Mouse (Mus musculus) cerebellum, adult 8-10 months (tissue): ENCODE results near the gene Lbh.
A peak's percentile ranks its signal among the peaks of the same experiment; 100 is the strongest.

Experiments used
- DNase-seq: peaks from one replicate; pipeline ENCODE4 v3.0.0; 2022

The Lbh gene

GRCm38 (mm10) chr17:72914082-72914481 is 4.0 kb upstream of the Lbh start:
- DNase-seq: no peak

- DNase-seq: peak; percentile 62
These were observed 669 bp upstream of the Lbh start for GRCm38 (mm10) chr17:72917241-72918030.

DNA sequence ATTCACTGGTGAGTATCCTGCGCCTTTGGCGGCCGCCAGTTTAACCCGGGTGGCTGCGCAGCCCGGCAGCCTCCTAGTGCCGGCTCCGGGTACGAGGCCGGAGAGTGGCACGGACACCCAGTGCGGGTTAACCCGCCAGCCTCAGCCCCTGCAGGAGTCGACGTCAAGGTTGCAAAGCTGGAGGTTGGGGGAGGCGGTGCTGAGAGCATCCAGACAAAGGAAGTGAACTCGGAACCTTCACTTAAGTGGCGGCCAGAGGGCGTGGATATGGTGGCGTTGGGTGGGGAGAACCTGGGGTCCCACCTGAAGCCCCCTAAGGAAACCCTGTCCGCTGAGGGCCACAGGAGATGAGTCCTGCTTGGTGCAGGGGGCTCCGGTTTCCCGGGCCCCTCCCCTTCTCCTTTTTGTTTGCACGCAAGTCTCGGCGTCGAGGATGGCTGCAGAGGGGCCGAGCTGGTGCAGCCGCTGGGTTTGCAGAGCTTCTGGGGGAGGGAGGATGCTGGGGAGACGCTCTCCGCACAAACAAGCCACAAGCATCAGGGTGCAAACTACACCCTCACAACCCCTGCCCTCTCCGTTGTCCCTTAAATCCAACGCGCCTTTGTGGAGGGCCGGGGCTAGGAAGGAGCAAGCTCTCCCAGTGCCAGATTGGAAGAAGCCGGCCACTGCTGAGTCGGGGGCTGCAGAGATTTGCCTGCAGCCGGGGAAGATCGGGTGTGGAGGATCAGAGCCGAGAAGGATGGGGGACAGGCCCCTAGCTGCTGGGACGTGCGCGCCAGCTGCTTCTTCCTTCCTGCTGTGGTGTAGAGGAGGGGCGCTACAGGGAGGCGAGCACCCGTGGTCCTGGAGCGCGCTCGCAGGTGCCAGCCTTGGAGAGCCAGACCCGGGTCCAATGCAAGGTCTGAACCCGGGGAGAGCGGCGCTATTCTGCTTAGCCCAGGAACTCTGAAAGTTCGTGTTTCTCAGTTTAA is 751 bp downstream of the Lbh start:
- DNase-seq: peak; percentile 47

- DNase-seq: no peak
These were observed 1.5 kb downstream of the Lbh start for GRCm38 (mm10) chr17:72919641-72920040.

DNA sequence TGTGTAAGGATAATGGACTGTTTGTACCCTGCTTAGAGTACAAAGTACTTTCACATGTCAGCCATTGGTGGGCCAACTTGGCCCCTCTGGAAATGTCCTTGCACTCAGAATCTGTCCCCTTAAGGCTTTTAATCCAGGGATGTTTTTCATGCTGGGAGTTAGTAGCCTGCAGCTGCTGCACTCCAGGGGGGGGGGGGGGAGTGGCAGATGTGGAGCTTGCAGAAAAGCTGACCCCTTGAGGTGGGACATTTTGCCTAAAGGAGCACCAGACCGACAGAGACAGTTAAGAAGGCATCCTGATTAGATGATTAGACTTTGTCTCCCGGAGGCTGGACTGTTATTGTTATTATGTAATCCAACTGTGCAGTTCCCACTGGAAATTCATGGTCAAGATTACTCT is 2.3 kb downstream of the Lbh start:
- DNase-seq: no peak

DNA sequence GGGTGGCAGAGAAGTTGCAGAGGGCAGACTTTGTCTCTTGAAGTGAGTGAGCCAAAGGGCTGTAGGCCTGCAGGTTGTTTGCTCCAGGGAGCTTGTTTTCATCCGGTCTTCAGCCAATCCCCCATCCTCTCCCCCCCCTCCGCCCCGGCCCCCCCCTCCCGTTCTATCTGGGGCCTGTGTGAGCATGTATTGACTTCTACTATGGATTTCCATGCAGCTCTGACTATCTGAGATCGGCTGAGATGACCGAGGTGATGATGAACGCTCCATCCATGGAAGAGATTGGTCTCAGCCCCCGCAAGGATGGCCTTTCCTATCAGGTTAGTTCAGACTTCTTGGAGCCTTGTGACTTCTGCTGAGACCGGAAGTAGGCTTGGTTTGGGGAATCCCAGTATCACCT is 2.9 kb downstream of the Lbh start:
- no peak for DNase-seq

DNA sequence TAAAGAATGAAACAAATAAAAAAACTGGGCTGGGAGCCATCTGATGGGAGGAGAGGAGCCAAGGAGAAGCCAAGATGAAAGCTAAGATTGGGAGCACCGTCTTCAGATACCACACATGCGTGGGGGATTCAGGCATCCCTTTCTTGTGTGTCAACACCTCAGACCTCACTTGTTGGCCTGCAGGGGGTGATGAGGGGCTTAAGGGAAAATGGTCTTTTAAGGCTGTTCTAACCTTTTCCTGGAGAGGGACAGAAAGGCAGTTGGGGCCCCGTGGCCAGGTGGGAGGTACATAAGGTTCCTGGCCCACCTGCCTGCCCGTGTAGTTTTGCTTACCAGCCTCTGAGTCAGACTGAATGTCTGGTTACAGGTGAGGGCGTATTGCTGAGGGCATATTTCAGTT is 4.1 kb downstream of the Lbh start:
- DNase-seq: no peak

DNA sequence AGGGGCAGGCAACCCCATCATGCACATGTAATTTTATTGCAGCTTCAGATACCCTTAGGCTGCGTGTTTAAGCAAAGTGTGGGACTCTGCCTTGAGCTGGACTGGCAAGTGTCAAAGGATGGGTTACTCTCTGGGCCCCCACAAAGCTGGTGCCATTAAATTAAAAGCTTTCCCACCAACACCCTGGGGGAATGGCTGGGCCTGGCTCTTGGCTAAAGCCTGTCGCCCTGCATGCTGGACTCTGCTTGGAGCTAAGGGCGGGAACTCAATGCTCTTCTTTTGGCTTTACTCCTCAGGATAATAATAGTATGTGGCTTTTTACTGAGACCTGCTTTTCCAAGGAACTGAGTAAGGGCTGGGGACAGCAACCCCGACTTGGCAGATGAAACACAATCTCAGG is 5.2 kb downstream of the Lbh start:
- DNase-seq: no peak

DNA sequence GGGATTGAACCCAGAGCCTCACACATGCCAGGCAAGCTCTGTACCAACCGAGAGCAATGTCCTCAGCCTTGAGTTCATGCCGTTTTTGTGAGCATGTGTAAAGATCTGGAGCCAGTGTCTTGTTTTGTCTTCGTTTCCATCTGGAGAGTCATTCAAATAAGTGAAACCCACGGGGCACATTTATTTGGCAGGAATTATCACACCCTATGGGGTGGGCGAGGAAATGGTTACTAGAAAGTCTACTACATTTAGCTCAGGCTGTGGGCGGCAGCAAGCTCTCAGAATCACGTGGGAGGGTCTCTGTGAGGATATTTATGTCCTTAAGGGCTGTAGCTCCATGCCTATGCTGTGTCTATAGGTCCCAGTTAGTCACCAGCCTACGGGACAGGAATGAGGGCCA is 6.2 kb downstream of the Lbh start:
- no peak for DNase-seq

DNA sequence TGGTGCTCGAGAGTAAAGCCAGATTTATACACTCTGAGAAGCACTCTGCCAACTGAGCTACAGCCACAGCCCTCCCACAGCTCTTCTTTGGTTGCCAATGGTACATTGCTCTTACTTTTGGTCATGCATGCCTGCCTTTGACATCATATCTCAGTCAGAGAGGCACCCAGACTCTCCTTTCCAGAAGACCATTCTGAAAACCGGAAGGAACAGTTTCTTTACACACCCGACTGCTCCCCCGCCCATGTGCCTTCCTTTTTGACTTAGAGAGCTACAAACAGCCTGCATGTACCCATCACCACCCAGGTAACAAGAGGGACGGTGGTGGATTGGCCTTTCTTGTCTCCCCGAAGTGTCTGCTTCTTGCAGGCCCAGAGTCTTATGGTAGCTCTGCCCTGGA is 7.0 kb downstream of the Lbh start:
- no peak for DNase-seq

- DNase-seq: peak; percentile 17
These were observed 7.9 kb downstream of the Lbh start for GRCm38 (mm10) chr17:72925804-72926617.

DNA sequence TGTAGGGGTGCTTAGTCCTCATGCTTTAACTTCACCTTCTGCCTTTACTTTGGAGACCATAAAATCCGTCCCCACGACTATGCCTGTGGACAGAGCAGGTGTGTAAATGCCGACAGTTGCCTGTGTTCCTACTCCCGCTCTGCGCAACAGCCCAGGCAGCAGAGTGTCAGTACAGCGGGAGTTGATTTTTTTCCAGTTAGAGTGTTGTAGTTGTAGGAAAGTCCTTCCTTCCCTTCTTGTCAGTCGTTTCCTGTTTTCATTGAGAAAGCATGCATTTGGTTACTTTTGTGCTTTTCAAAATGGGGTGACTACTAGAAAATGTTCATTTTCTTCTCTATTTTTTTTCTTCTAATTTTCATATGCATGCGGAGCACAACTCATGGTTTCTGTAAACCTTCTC is 8.9 kb downstream of the Lbh start:
- DNase-seq: no peak

- no peak for DNase-seq
These were observed 15.0 kb downstream of the Lbh start for GRCm38 (mm10) chr17:72933116-72933515.

DNA sequence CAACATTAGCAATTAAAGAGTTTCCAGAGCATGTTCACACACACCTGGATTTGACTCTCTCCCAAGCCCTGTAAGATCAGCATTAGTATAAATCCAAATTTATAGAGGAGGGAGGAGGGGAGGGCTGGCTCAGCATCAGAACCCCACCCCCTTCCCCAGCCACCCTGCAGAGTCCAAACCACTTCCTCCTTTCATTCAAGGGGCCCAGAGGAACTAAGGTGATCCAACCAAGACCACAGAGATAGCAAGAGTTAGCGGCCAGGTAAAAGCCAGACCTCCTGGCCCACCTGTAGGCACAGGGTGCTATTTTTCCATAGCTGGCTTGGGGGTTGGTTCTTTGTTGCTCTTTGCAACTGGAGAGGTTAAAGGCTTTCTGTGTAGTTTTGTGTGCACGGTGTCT is 16.0 kb downstream of the Lbh start:
- DNase-seq: no peak

DNA sequence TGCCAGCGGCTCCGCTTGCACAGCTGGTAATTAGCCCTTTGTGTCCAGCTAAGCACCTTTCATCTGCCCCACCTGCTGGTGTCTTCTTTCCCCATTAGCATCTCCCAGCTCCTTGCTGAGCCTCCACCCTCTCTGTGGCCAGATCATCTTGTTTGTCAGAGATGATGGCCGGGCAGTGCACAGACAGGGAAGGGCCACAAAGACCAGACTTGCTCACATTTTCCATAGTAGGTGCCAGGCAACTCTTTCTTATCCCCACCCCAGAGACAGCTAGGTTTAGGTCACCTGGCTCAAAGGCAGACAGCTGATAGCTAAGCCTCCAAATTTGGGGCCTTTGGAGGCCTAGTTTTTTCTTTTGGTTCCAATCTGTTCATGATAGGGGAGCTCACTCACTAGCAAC is 16.5 kb downstream of the Lbh start:
- DNase-seq: no peak

DNA sequence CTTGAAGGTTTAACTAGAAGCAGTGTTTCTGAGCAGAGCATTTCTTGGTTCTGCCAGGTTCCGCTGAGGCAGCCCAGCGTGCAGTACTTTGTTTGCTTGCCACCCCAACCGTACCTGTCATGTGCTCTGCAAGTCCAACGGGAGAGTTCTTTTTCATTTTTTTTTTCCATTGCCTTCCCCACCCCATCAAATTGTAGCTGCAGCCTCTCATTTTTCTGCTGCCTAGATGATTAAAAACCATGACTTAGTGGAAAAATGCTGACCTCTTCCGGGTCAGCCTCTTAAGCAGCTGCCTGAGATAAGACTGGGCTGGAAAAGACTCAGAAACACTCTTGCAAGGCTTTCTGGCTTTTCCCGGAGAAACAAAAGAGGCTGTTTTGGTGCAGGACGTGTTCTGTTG is 17.8 kb downstream of the Lbh start:
- no peak for DNase-seq

GRCm38 (mm10) chr17:72936336-72936735 is 18.2 kb downstream of the Lbh start:
- no peak for DNase-seq

DNA sequence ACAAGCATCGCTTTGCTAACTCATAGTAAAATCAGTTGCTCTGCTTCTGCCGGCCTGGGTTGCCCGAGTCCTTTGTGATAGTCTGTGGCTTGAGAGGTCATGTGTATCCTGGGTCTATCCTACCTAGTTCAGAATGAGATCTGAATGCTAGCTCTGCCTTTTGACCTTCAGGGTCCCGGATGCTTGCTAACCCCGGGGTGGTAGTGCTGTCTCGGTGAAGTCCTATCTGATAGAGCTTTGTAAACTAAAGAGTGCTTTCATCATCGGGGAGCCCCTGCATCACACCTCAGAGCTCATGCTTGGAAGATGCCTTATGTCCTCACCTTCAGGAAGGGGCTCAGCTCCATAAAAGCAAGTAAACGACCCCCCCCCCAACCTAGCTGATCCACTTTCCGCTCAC is 19.1 kb downstream of the Lbh start:
- DNase-seq: no peak

- DNase-seq: no peak
These were observed 20.1 kb downstream of the Lbh start for GRCm38 (mm10) chr17:72938026-72938795.

DNA sequence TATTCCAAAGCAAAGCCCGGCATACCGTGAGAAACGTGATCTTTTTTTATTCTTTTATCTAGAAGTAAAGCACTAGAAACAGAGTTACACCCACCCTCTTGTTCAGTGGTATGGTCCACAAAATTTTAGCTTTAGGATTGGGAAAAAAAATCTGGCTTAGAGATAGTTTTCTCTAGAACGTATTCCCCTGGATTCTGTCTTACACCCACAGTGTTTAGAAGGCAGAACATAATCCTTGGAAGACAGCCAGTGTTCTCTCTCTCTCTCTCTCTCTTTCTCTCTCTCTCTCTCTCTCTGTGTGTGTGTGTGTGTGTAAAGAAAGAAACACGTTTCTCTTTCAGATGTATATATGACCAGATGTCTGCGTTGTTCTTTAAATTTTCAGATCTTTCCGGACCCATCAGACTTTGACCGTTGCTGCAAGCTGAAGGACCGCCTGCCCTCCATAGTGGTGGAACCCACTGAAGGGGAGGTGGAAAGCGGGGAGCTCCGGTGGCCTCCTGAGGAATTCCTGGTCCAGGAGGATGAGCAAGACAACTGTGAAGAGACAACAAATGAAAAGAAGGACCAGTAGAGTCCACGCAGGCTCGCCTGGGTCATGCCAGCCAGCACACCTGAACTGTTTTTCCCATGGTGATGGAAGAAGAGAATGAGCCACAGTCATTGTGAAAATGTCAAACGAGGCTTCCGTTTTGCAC is 20.9 kb downstream of the Lbh start:
- no peak for DNase-seq

DNA sequence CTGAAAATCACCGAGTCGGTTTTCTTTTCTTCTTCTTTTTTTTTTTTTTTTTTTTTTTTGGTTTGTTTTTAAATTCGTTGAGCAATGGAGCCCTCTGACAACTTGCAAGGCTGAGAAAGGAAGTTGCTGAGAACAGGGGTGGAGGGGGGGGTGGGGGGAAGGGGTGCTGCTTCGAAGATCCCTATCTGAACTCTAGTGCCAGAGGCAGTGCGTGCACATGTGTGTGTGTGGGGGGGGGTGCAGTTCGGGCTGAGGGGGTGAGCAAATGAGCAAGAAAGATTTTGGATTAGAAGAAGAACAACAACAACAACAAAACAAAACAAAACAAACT is 21.4 kb downstream of the Lbh start:
- DNase-seq: no peak

DNA sequence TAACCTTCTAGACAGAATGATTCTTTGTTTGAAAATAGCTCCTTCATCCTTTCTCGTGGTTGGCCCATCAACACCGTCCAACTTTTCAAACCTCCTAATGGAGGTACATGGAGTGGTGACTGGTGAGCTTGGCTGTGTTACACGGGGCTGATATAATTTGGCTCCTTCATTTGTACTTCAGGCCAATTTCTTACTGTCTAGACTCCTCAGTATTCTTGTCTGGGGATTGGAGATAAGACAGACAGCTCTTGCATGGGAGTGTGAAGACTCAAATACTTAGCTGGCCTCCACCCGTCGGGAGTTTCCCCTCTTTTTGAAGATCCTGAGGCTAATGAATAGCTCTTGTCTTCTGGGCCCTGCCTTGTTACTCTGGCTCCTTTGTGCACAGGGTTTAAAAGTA is 26.3 kb downstream of the Lbh start:
- no peak for DNase-seq
